ENCODE assay signal across 16 mouse cellular contexts in genomic region chr5:128843982-128844381, GRCm38 (mm10).
A peak's percentile ranks its signal among the peaks of the same experiment; 100 is the strongest.
DNase-seq lines count a peak whose midpoint lies in the region; ATAC-seq and TF ChIP-seq lines count a peak whose summit lies in the region.
"Had no signal": no experiment of that assay in that cellular context is flagged by ENCODE, and none has a peak within 500 bp of the region (broad histone marks: within the 10 kb centered on the region; RNA-seq: fewer than 3 reads in every experiment).

No protein-coding gene starts in this region.

- no peak overlapping the region for H3K4me2 ChIP-seq in kidney, postnatal 0 days (ENCODE audit: low read length)
- H3K4me2 ChIP-seq in forebrain, embryonic 14.5 days (ENCODE audit: low read length) = no peak overlapping the region
- no peak overlapping the region for H3K4me2 ChIP-seq in kidney, embryonic 15.5 days
- H3K4me2 ChIP-seq: embryonic facial prominence, embryonic 13.5 days; hindbrain, embryonic 12.5 days; limb, embryonic 12.5 days; stomach, embryonic 15.5 days had no signal

- TF ChIP-seq POLR2A in thymus, adult 2 months (IDR thresholded peaks at IDR 0.05; ENCODE audit: control insufficient read depth, extremely low read depth, insufficient read depth, low read length, poor library complexity) = no peak
- TF ChIP-seq POLR2A in bone marrow, adult 2 months (IDR thresholded peaks at IDR 0.05; ENCODE audit: borderline replicate concordance, control insufficient read depth, low read depth, low read length) = no peak

- no peak overlapping the region for H3K27ac ChIP-seq in kidney, postnatal 0 days
- no peak overlapping the region for H3K27ac ChIP-seq in thymus, adult 2 months (ENCODE audit: control insufficient read depth, insufficient read depth, low read length)
- no peak overlapping the region for H3K27ac ChIP-seq in bone marrow, adult 2 months (ENCODE audit: control insufficient read depth, insufficient read depth, low read depth, low read length, poor library complexity)
- H3K27ac ChIP-seq in forebrain, embryonic 14.5 days (ENCODE audit: low read depth, low read length) = no peak overlapping the region
- H3K27ac ChIP-seq in kidney, embryonic 15.5 days = no peak overlapping the region
- H3K27ac ChIP-seq: embryonic facial prominence, embryonic 13.5 days; hindbrain, embryonic 12.5 days; limb, embryonic 12.5 days; stomach, embryonic 15.5 days had no signal

- ATAC-seq in kidney, postnatal 0 days (replicated peaks; ENCODE audit: low FRiP score, low read depth) = no peak
- no peak for ATAC-seq in forebrain, embryonic 14.5 days
- ATAC-seq in kidney, embryonic 15.5 days (replicated peaks; ENCODE audit: low FRiP score) = no peak
- ATAC-seq: lung, postnatal 0 days had no signal

- no peaks in the 10 kb centered on the region for H3K27me3 ChIP-seq in kidney, postnatal 0 days (ENCODE audit: insufficient read depth, low read length)
- H3K27me3 ChIP-seq in thymus, adult 2 months (ENCODE audit: control insufficient read depth, insufficient read depth, low read length) = no peaks in the 10 kb centered on the region
- H3K27me3 ChIP-seq in forebrain, embryonic 14.5 days (replicated peaks; ENCODE audit: control insufficient read depth, insufficient read depth, low read length) = no peaks in the 10 kb centered on the region
- H3K27me3 ChIP-seq in kidney, embryonic 15.5 days = no peaks in the 10 kb centered on the region
- H3K27me3 ChIP-seq: embryonic facial prominence, embryonic 13.5 days; hindbrain, embryonic 12.5 days; limb, embryonic 12.5 days; stomach, embryonic 15.5 days had no signal

- no peak overlapping the region for H3K9ac ChIP-seq in kidney, postnatal 0 days (ENCODE audit: low read depth, low read length)
- no peak overlapping the region for H3K9ac ChIP-seq in forebrain, embryonic 14.5 days (ENCODE audit: low read length)
- H3K9ac ChIP-seq in kidney, embryonic 15.5 days = no peak overlapping the region
- H3K9ac ChIP-seq: embryonic facial prominence, embryonic 13.5 days; hindbrain, embryonic 12.5 days; limb, embryonic 12.5 days; stomach, embryonic 15.5 days had no signal

- no peak for DNase-seq in kidney, postnatal 0 days (ENCODE audit: low spot score)
- no peak for DNase-seq in kidney, adult 8-10 months
- DNase-seq in thymus, postnatal 14 days = peak; percentile 7
- DNase-seq in thymus, adult 2 months = no peak
- DNase-seq in forebrain, embryonic 14.5 days (ENCODE audit: low spot score) = no peak
- DNase-seq: adrenal gland, adult 8-10 months; cerebellum, adult 2 months; heart, adult 11 months; kidney, adult 11 months had no signal

- no peaks in the 10 kb centered on the region for H3K9me3 ChIP-seq in kidney, postnatal 0 days (replicated peaks; ENCODE audit: low read length)
- no peaks in the 10 kb centered on the region; the same call in 1 of the 2 replicates for H3K9me3 ChIP-seq in forebrain, embryonic 14.5 days (replicated peaks; ENCODE audit: control insufficient read depth, low read length)
- H3K9me3 ChIP-seq in kidney, embryonic 15.5 days (replicated peaks) = 0 out of 2 replicates have a peak, but pooled peaks cover 3% of the 10 kb centered on the region
- H3K9me3 ChIP-seq: embryonic facial prominence, embryonic 13.5 days; hindbrain, embryonic 12.5 days; limb, embryonic 12.5 days; stomach, embryonic 15.5 days had no signal

- H3K4me3 ChIP-seq in kidney, postnatal 0 days (replicated peaks; ENCODE audit: low read depth, low read length) = no peak overlapping the region
- H3K4me3 ChIP-seq in thymus, adult 2 months (ENCODE audit: control insufficient read depth, insufficient read depth, low read length) = no peak overlapping the region
- no peak overlapping the region for H3K4me3 ChIP-seq in bone marrow, adult 2 months (replicated peaks; ENCODE audit: control insufficient read depth, low read depth, low read length)
- no peak overlapping the region for H3K4me3 ChIP-seq in forebrain, embryonic 14.5 days (ENCODE audit: low read depth, low read length)
- H3K4me3 ChIP-seq in kidney, embryonic 15.5 days (replicated peaks) = no peak overlapping the region
- H3K4me3 ChIP-seq: embryonic facial prominence, embryonic 13.5 days; hindbrain, embryonic 12.5 days; limb, embryonic 12.5 days; stomach, embryonic 15.5 days had no signal

- peak; percentile 12; the same call in 1 of the 2 replicates for TF ChIP-seq CTCF in kidney, postnatal 0 days (IDR thresholded peaks at IDR 0.05; ENCODE audit: low read depth)
- no peak for TF ChIP-seq CTCF in thymus, adult 2 months (IDR thresholded peaks at IDR 0.05; ENCODE audit: borderline replicate concordance, control insufficient read depth, extremely low read depth, insufficient read depth, low read length, poor library complexity)
- TF ChIP-seq CTCF in bone marrow, adult 2 months (IDR thresholded peaks at IDR 0.05; ENCODE audit: control insufficient read depth, insufficient read depth, low read length) = 0 out of 2 replicates have a peak, but pooled peaks have one; percentile 16

- H3K4me1 ChIP-seq in kidney, postnatal 0 days (replicated peaks; ENCODE audit: insufficient read depth, low read length) = no peaks in the 10 kb centered on the region
- H3K4me1 ChIP-seq in thymus, adult 2 months (replicated peaks; ENCODE audit: control insufficient read depth, insufficient read depth, low read length) = no peaks in the 10 kb centered on the region
- H3K4me1 ChIP-seq in bone marrow, adult 2 months (ENCODE audit: control insufficient read depth, insufficient read depth, low read length) = no peaks in the 10 kb centered on the region
- no peaks in the 10 kb centered on the region for H3K4me1 ChIP-seq in forebrain, embryonic 14.5 days (ENCODE audit: control insufficient read depth, insufficient read depth, low read length)
- H3K4me1 ChIP-seq in kidney, embryonic 15.5 days = no peaks in the 10 kb centered on the region
- H3K4me1 ChIP-seq: stomach, embryonic 15.5 days had no signal

- H3K36me3 ChIP-seq in kidney, postnatal 0 days (ENCODE audit: insufficient read depth, low read length) = no peaks in the 10 kb centered on the region
- H3K36me3 ChIP-seq in thymus, adult 2 months (ENCODE audit: control insufficient read depth, insufficient read depth, low read length) = no peaks in the 10 kb centered on the region
- H3K36me3 ChIP-seq in forebrain, embryonic 14.5 days (ENCODE audit: control insufficient read depth, insufficient read depth, low read length) = no peaks in the 10 kb centered on the region
- H3K36me3 ChIP-seq in kidney, embryonic 15.5 days = no peaks in the 10 kb centered on the region
- H3K36me3 ChIP-seq: embryonic facial prominence, embryonic 13.5 days; hindbrain, embryonic 12.5 days; limb, embryonic 12.5 days; stomach, embryonic 15.5 days had no signal

- 51% methylated on average over 2 of the region's 2 CpGs for WGBS in kidney, postnatal 0 days
- WGBS in thymus, adult 2 months = 59% methylated on average over 2 of the region's 2 CpGs
- WGBS in bone marrow, adult 2 months = 45% methylated on average over 2 of the region's 2 CpGs
- WGBS in forebrain, embryonic 14.5 days = 49% methylated on average over 2 of the region's 2 CpGs
- WGBS in kidney, embryonic 15.5 days = 58% methylated on average over 2 of the region's 2 CpGs
